Mouse (Mus musculus): ENCODE measurements around the gene Wdr5.

DNA sequence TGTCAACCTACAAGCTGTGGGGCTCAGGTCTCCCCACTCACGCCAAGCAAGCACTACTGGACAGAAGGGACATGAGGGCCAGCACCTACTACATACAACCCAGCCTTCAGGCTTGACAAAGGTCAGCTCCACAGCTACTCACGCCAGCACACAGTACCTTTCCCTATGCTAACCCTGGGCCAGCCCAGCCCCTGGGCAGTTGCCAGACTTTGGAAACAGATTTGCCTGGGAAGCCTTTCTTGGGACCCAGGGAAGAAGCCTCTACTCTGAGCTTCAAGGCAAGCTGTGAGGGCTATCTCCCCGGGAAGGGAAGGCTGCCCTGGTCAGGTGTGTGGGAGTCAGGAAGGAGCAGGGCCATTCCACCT, 45.0 kb upstream of the Wdr5 start:
- no peak for TF ChIP-seq POLR2A (IDR thresholded peaks at IDR 0.05; ENCODE audit: control insufficient read depth, low read depth, low read length)
- no peak for TF ChIP-seq CTCF (IDR thresholded peaks at IDR 0.05; ENCODE audit: control insufficient read depth, insufficient read depth, insufficient replicate concordance, low read depth, low read length)
